Mouse (Mus musculus) G1E (cell line): Measurements from ENCODE around the gene Rapgef2. TPM values are rescaled to one million over a fixed set of nuclear protein-coding genes. Genes with fewer than 3 reads are reported as not detected.
"Not testable (repeated sequence)": the region's sequence is repeated elsewhere in the genome, so short reads cannot be mapped to it uniquely, and the experiment has no call there.

Experiments used
- ATAC-seq: 2 replicates; pipeline ENCODE4 v1.8.0; 2016; ENCODE audit warnings: mild to moderate bottlenecking; ENCODE audit not compliant: insufficient number of reproducible peaks, poor library complexity, low FRiP score, severe bottlenecking; ENCODE audit errors: extremely low read depth
- DNase-seq: peaks from one replicate; pipeline ENCODE4 v3.0.0; 2012; ENCODE audit warnings: low spot score
- H3K27me3 ChIP-seq: 2 replicates; pipeline ENCODE4 v1.6.1; 2012; ENCODE audit warnings: mild to moderate bottlenecking, low read length, inconsistent platforms; ENCODE audit not compliant: insufficient read depth
- H3K36me3 ChIP-seq: replicated peaks from 2 replicates; pipeline ENCODE3; 2012; ENCODE audit warnings: mild to moderate bottlenecking, inconsistent platforms
- H3K4me1 ChIP-seq: 2 replicates; pipeline ENCODE4 v1.6.1; 2012; ENCODE audit warnings: low read depth, low read length, inconsistent platforms, mixed read lengths; ENCODE audit not compliant: insufficient read depth
- H3K4me3 ChIP-seq: 2 replicates; pipeline ENCODE4 v1.5.1; 2012; ENCODE audit warnings: low read depth, mild to moderate bottlenecking, inconsistent platforms, low read length, moderate library complexity, mixed read lengths
- H3K9me3 ChIP-seq: replicated peaks from 2 replicates; pipeline ENCODE4 v1.6.1; 2012; ENCODE audit warnings: inconsistent platforms
- CTCF ChIP-seq: IDR thresholded peaks from 2 replicates; pipeline ENCODE4 v1.5.1; 2012; ENCODE audit warnings: low read depth, low read length, inconsistent platforms, mixed read lengths
- GATA1 ChIP-seq: IDR thresholded peaks from 2 replicates; pipeline ENCODE4 v1.6.1; 2012; ENCODE audit warnings: borderline replicate concordance, low read length, inconsistent platforms, mixed read lengths
- GATA2 ChIP-seq: IDR thresholded peaks from 2 replicates; pipeline ENCODE4 v1.6.1; 2012; ENCODE audit warnings: low read depth, low read length, inconsistent platforms, borderline replicate concordance
- POLR2AphosphoS5 ChIP-seq: IDR thresholded peaks from 2 replicates; pipeline ENCODE4 v1.6.1; 2012; ENCODE audit warnings: low read depth, low read length, inconsistent platforms; ENCODE audit not compliant: insufficient replicate concordance
- TAL1 ChIP-seq: conservative IDR thresholded peaks from 2 replicates; pipeline ENCODE4 v1.6.1; 2012; ENCODE audit warnings: low read depth, low read length, inconsistent platforms, mixed read lengths
- polyA plus RNA-seq: library from polyadenylated mRNA; stranded (reverse); fragments of >175 nt; gene quantifications from 2 replicates; pipeline ENCODE4 v1.2.3, GENCODE M21; 2012
- total RNA-seq, 2 experiments: library from RNA; stranded (forward) in 1 of 2; stranded (reverse) in 1 of 2; fragments of 200-1000 nt in 1 of 2; fragments of >200 nt in 1 of 2; fragmentation: Nextera tagmentation in 1 of 2; gene quantifications; 2 replicates each; pipeline ENCODE4 v1.2.3; 2014 to 2017

Rapgef2 gene
- total and polyA plus RNA-seq, 3 experiments: 2.9 to 22.1 (median 18.7) TPM

DNA sequence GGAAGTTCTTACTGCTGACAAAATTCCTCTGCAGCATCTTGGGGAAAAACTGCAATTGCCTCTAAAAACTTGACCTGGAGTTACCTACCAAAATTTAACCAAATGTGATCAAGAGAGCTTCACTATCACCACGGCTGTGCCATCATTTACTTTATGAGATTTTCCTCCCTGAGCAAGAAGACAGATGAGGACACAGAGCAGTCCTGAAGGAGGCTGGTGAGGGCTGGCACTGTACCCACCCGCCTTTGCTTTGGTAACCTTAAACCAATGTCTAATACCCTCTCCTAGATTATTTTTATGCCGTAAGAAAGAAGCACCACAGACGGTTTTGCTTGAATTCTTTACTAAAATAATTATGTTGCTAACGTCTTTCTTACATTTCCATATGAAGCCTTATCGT lies 112.1 kb downstream of the Rapgef2 start:
- H3K27me3 ChIP-seq: no peaks in the 10 kb centered on the region
- H3K9me3 ChIP-seq: no peaks in the 10 kb centered on the region
- no peak overlapping the region for H3K4me3 ChIP-seq
- DNase-seq (no peak), ATAC-seq (no peak)
- peaks cover 8% of the 10 kb centered on the region for H3K36me3 ChIP-seq
- no peak for TF ChIP-seq CTCF
- TF ChIP-seq GATA2: no peak
- peaks cover 10% of the 10 kb centered on the region for H3K4me1 ChIP-seq

DNA sequence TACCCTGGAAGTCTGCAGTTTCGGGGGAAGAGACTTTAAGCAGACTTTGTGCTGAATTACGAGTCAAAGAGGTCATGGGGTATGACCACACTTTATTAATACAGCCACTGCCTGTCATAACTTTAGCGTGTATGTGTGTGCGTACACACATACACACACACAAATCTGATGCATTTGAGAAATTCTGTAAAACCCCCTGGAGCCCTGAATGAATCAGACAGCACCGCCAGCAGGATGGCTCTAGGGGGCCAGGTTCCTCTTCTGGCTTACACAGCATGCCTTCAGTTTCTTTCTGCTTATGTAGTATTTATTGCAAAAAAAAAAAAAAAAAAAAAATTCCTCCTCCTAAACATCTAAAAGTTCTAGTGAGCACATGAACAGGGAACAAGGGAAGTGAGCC lies 113.0 kb downstream of the Rapgef2 start:
- DNase-seq (no peak), ATAC-seq (no peak)
- TF ChIP-seq POLR2AphosphoS5 (no peak), CTCF (no peak), TAL1 (no peak)
- H3K4me3 ChIP-seq: no peak overlapping the region
- H3K4me1 ChIP-seq: peaks cover 12% of the 10 kb centered on the region
- no peaks in the 10 kb centered on the region for H3K27me3 ChIP-seq
- H3K9me3 ChIP-seq: no peaks in the 10 kb centered on the region
- H3K36me3 ChIP-seq: peaks cover 8% of the 10 kb centered on the region

DNA sequence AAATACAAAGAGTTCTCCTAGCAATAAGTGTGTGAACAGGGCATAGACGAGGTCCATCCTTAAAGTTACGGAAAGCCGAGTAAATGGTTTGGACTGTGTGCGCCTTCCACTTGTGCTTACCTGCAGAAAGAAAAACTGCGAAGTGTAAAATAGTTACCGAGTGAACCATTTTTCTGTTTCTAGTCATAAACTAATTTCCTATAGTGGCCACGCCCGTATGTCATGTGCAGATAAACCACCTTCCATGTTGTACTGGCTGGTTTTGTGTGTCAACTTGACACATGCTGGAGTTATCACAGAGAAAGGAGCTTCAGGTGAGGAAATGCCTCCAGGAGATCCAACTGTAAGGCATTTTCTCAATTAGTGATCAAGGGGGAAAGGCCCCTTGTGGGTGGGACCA lies 115.2 kb downstream of the Rapgef2 start:
- not testable (repeated sequence) for H3K9me3 ChIP-seq, DNase-seq, H3K27me3 ChIP-seq, ATAC-seq, H3K4me3 ChIP-seq, H3K36me3 ChIP-seq
- peaks cover 13% of the 10 kb centered on the region; the same call in 1 of the 2 replicates for H3K4me1 ChIP-seq

- TF ChIP-seq POLR2AphosphoS5: no peak
- no peaks in the 10 kb centered on the region for H3K27me3 ChIP-seq
- ATAC-seq (no peak), DNase-seq (no peak)
- H3K4me3 ChIP-seq: no peak overlapping the region
- H3K36me3 ChIP-seq: peaks cover 8% of the 10 kb centered on the region
- peaks cover 13% of the 10 kb centered on the region; the same call in 1 of the 2 replicates for H3K4me1 ChIP-seq
- no peaks in the 10 kb centered on the region for H3K9me3 ChIP-seq
These were observed 118.0 kb downstream of the Rapgef2 start for GRCm38 (mm10) chr3:79168168-79168827.

GRCm38 (mm10) chr3:79167586-79167985 lies 118.7 kb downstream of the Rapgef2 start:
- peaks cover 10% of the 10 kb centered on the region for H3K36me3 ChIP-seq
- ATAC-seq (no peak), DNase-seq (no peak)
- H3K4me1 ChIP-seq: peaks cover 15% of the 10 kb centered on the region; the same call in 1 of the 2 replicates
- TF ChIP-seq POLR2AphosphoS5: no peak
- TF ChIP-seq CTCF: no peak
- TF ChIP-seq GATA1: no peak
- TF ChIP-seq GATA2: no peak
- no peak for TF ChIP-seq TAL1
- no peaks in the 10 kb centered on the region for H3K27me3 ChIP-seq
- no peaks in the 10 kb centered on the region for H3K9me3 ChIP-seq
- H3K4me3 ChIP-seq: no peak overlapping the region

GRCm38 (mm10) chr3:79161834-79162401 lies 124.4 kb downstream of the Rapgef2 start:
- Histone ChIP-seq H3K9me3 (no peaks in the 10 kb centered on the region), H3K36me3 (peaks cover 11% of the 10 kb centered on the region), H3K4me3 (no peak overlapping the region), H3K4me1 (peaks cover 7% of the 10 kb centered on the region), H3K27me3 (no peaks in the 10 kb centered on the region)
- DNase-seq: no peak
- no peak for TF ChIP-seq TAL1
- TF ChIP-seq CTCF: no peak
- no peak for TF ChIP-seq POLR2AphosphoS5
- no peak for TF ChIP-seq GATA2
- no peak for TF ChIP-seq GATA1
- ATAC-seq: no peak

DNA sequence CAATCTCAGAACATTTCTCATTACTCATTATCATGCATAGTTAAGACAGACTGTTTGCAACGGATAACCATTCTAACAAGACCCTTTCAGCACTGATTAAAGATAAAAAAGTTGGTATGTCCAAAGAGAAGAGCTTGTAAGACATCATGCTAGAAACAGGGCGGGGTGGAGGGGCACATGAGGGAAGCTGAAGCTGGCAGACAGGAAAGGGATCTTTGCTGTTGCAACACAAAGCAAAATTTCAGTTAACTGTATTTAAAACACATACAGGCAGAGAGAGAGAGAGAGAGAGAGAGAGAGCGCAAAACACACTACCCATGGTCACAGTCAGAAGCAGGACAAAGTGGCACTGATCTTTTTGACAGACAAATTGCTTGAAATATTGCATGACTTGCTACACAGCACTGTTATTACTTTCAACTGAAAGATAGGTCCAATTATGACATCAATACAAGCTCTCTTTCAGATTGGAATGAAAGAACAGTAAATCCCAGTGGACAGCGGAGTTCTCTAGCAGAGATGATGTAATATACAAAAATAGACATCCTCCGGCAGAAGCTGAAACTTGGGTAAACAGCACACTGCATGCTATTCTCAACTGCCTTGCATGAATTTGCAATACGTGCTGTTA lies 125.1 kb downstream of the Rapgef2 start:
- TF ChIP-seq CTCF (no peak), POLR2AphosphoS5 (no peak), GATA1 (no peak), GATA2 (no peak), TAL1 (no peak)
- ATAC-seq: no peak
- peaks cover 7% of the 10 kb centered on the region for H3K4me1 ChIP-seq
- no peak for DNase-seq
- no peaks in the 10 kb centered on the region for H3K9me3 ChIP-seq
- no peak overlapping the region for H3K4me3 ChIP-seq
- H3K27me3 ChIP-seq: no peaks in the 10 kb centered on the region
- H3K36me3 ChIP-seq: peaks cover 11% of the 10 kb centered on the region
